ENCODE assay signal across 19 mouse cellular contexts in the genomic region with DNA sequence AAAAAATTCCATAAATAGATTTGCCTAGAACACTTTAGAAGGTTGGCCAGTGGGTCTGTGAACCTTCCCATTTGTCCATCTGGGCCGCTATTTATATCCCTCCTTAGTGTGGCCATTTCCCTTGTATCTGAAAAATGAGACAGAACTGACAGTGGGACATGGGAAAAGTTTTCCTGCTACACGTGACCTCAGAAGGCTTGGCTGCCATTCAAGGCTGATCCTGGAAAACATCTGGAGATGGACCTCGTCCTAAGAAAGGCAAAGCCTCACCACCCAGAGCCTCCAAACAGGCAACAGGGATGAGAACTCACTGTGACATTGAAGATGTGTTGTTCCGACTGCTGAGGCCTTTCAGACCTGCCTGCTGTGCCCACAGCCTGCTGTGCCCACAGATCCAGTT. TPM values are rescaled to one million over a fixed set of nuclear protein-coding genes. Genes with fewer than 3 reads are reported as not detected.
A peak's percentile ranks its signal among the peaks of the same experiment; 100 is the strongest.
DNase-seq lines count a peak whose midpoint lies in the region; ATAC-seq and TF ChIP-seq lines count a peak whose summit lies in the region.
"Had no signal": no experiment of that assay in that cellular context is flagged by ENCODE, and none has a peak within 500 bp of the region (broad histone marks: within the 10 kb centered on the region; RNA-seq: fewer than 3 reads in every experiment).

No protein-coding gene starts in this region.

- WGBS in heart, adult 2 months: 28% methylated on average over 4 of the region's 4 CpGs
- WGBS in heart, embryonic 10.5 days: 66% methylated on average over 4 of the region's 4 CpGs
- whole genome bisulfite sequencing in lung, postnatal 0 days: 50% methylated on average over 4 of the region's 4 CpGs

- no peaks in the 10 kb centered on the region for H3K36me3 ChIP-seq in heart, adult 2 months (ENCODE audit: control insufficient read depth, insufficient read depth, low read length)
- no peaks in the 10 kb centered on the region for H3K36me3 ChIP-seq in heart, embryonic 10.5 days
- no peaks in the 10 kb centered on the region for H3K36me3 ChIP-seq in lung, postnatal 0 days (ENCODE audit: insufficient read depth, low read length)
- H3K36me3 ChIP-seq: embryonic facial prominence, embryonic 15.5 days; hindbrain, embryonic 15.5 days had no signal

- TF ChIP-seq POLR2A in heart, adult 2 months (IDR thresholded peaks at IDR 0.05; ENCODE audit: insufficient read depth, low read depth, low read length): no peak

- peaks cover 8% of the 10 kb centered on the region for H3K4me1 ChIP-seq in heart, adult 2 months (ENCODE audit: control insufficient read depth, insufficient read depth, low read length)
- peaks cover 19% of the 10 kb centered on the region for H3K4me1 ChIP-seq in heart, embryonic 10.5 days
- no peaks in the 10 kb centered on the region for H3K4me1 ChIP-seq in lung, postnatal 0 days (ENCODE audit: insufficient read depth, low read depth, low read length)
- H3K4me1 ChIP-seq: forebrain, embryonic 12.5 days; hindbrain, embryonic 15.5 days; midbrain, embryonic 10.5 days had no signal

- intact Hi-C loops in heart, adult 2 months (cut with DNase I): no loop called here

- H3K9me3 ChIP-seq in heart, embryonic 10.5 days: no peaks in the 10 kb centered on the region
- no peaks in the 10 kb centered on the region for H3K9me3 ChIP-seq in lung, postnatal 0 days (ENCODE audit: low read length)
- H3K9me3 ChIP-seq: embryonic facial prominence, embryonic 15.5 days; forebrain, embryonic 12.5 days; hindbrain, embryonic 15.5 days; midbrain, embryonic 10.5 days had no signal

- no peak overlapping the region for H3K4me2 ChIP-seq in lung, postnatal 0 days (replicated peaks; ENCODE audit: low read depth, low read length)
- H3K4me2 ChIP-seq: embryonic facial prominence, embryonic 15.5 days; forebrain, embryonic 12.5 days; hindbrain, embryonic 15.5 days had no signal

- no peak for ATAC-seq in lung, postnatal 0 days
- ATAC-seq: activated CD4-positive, CD25-positive, alpha-beta regulatory T cell, adult 4 months; CD4-positive, CD25-positive, alpha-beta regulatory T cell, adult 4 months had no signal

- H3K27me3 ChIP-seq in heart, adult 2 months (ENCODE audit: control insufficient read depth, insufficient read depth, low read length): no peaks in the 10 kb centered on the region
- no peaks in the 10 kb centered on the region for H3K27me3 ChIP-seq in heart, embryonic 10.5 days (ENCODE audit: insufficient read depth, poor library complexity, severe bottlenecking)
- no peaks in the 10 kb centered on the region for H3K27me3 ChIP-seq in lung, postnatal 0 days (replicated peaks; ENCODE audit: insufficient read depth, low read length)
- H3K27me3 ChIP-seq: embryonic facial prominence, embryonic 15.5 days; forebrain, embryonic 12.5 days; hindbrain, embryonic 15.5 days had no signal

- H3K27ac ChIP-seq in heart, adult 2 months: peak overlapping the region; percentile 56
- no peak overlapping the region for H3K27ac ChIP-seq in heart, embryonic 10.5 days
- H3K27ac ChIP-seq in lung, postnatal 0 days (ENCODE audit: low read length): no peak overlapping the region
- H3K27ac ChIP-seq: embryonic facial prominence, embryonic 15.5 days; forebrain, embryonic 12.5 days; hindbrain, embryonic 15.5 days; liver, embryonic 14.5 days; midbrain, embryonic 10.5 days had no signal

- TF ChIP-seq EP300 in heart, adult 2 months (IDR thresholded peaks at IDR 0.05; ENCODE audit: insufficient read depth, low read depth, low read length): no peak
- TF ChIP-seq EP300 in lung, postnatal 0 days (IDR thresholded peaks at IDR 0.05): no peak

- no peak for TF ChIP-seq CTCF in heart, adult 2 months (IDR thresholded peaks at IDR 0.05)
- no peak for TF ChIP-seq CTCF in lung, postnatal 0 days (IDR thresholded peaks at IDR 0.05)

- DNase-seq in heart, adult 2 months: peak; percentile 46 to 49
- no peak for DNase-seq in heart, embryonic 10.5 days (ENCODE audit: low spot score)
- DNase-seq in lung, postnatal 0 days (ENCODE audit: low spot score): peak; percentile 22
- DNase-seq in lung, postnatal 4 days: no peak
- peak; percentile 55 to 62 for DNase-seq in heart, adult 9 months (ENCODE audit: low spot score in 2 of 2)
- peak; percentile 16 for DNase-seq in lung, postnatal 14 days
- no peak for DNase-seq in frontal cortex, postnatal 10 days (ENCODE audit: low spot score in 2 of 2)
- no peak for DNase-seq in adrenal gland, adult 2 months
- DNase-seq: cerebellum, adult 11 months; kidney, adult 9 months; left cerebral cortex, postnatal 4 days; right cerebral cortex, postnatal 25 days had no signal

- H3K4me3 ChIP-seq in heart, adult 2 months: no peak overlapping the region
- H3K4me3 ChIP-seq in heart, embryonic 10.5 days: no peak overlapping the region
- H3K4me3 ChIP-seq in lung, postnatal 0 days (ENCODE audit: low read depth, low read length): no peak overlapping the region
- H3K4me3 ChIP-seq: embryonic facial prominence, embryonic 15.5 days; forebrain, embryonic 12.5 days; hindbrain, embryonic 15.5 days; midbrain, embryonic 10.5 days had no signal

- H3K9ac ChIP-seq in heart, adult 2 months (ENCODE audit: low read depth, low read length): no peak overlapping the region
- H3K9ac ChIP-seq in lung, postnatal 0 days (replicated peaks; ENCODE audit: low read depth): no peak overlapping the region
- H3K9ac ChIP-seq: embryonic facial prominence, embryonic 15.5 days; forebrain, embryonic 12.5 days; hindbrain, embryonic 15.5 days; liver, embryonic 14.5 days had no signal

- no peaks in the 10 kb centered on the region for H3K79me2 ChIP-seq in heart, adult 2 months (replicated peaks; ENCODE audit: control insufficient read depth, insufficient read depth, low read length)

RNA-seq across cellular contexts. Expression of a gene that starts 24.0 kb away (rescaled TPM):
- total RNA-seq in heart, adult 2 months (2021): 1 to 10 TPM in 1 of 2 experiments, under 1 TPM in 1; 0.63 to 2.0 TPM
- 1.7 and 1.8 TPM in 2 replicates for polyA plus RNA-seq in heart, adult 2 months (2012; rRNA removed)
- polyA plus RNA-seq in heart, embryonic 10.5 days (2016; fragmentation: Nextera tagmentation; extraction: Ambion mirVana): 0.79 and 1.7 TPM in 2 replicates
- 27.7 and 39.8 TPM in 2 replicates for polyA plus RNA-seq in lung, postnatal 0 days (2015; fragmentation: Nextera tagmentation; extraction: Ambion mirVana)
- 1 to 10 TPM in 1 of 2 experiments, under 1 TPM in 1; 0.55 to 1.0 TPM for total RNA-seq in adrenal gland, adult 2 months (2021)
- polyA plus RNA-seq in adrenal gland, adult 2 months (2012; rRNA removed): 1.8 and 2.5 TPM in 2 replicates
- polyA plus RNA-seq: activated CD4-positive, CD25-positive, alpha-beta regulatory T cell, adult 4 months; CD4-positive, CD25-positive, alpha-beta regulatory T cell, adult 4 months had no signal

RNA-seq across cellular contexts. Expression of a gene that starts 56.4 kb away (rescaled TPM):
- 10 to 100 TPM; 17.1 to 17.6 TPM for total RNA-seq in heart, adult 2 months (2021)
- polyA plus RNA-seq in heart, adult 2 months (2012; rRNA removed): 22.7 and 28.7 TPM in 2 replicates
- 19.2 and 19.6 TPM in 2 replicates for polyA plus RNA-seq in heart, embryonic 10.5 days (2016; fragmentation: Nextera tagmentation; extraction: Ambion mirVana)
- 15.5 and 20.9 TPM in 2 replicates for polyA plus RNA-seq in lung, postnatal 0 days (2015; fragmentation: Nextera tagmentation; extraction: Ambion mirVana)
- 10 to 100 TPM; 13.6 to 21.9 TPM for total RNA-seq in adrenal gland, adult 2 months (2021)
- 8.3 and 9.1 TPM in 2 replicates for polyA plus RNA-seq in adrenal gland, adult 2 months (2012; rRNA removed)

RNA-seq across cellular contexts. Expression of a gene that starts 56.5 kb away (rescaled TPM):
- total RNA-seq in heart, adult 2 months (2021): 10 to 100 TPM; 39.9 to 43.5 TPM
- polyA plus RNA-seq in heart, adult 2 months (2012; rRNA removed): 13.7 and 24.3 TPM in 2 replicates
- 16.6 and 20.3 TPM in 2 replicates for polyA plus RNA-seq in heart, embryonic 10.5 days (2016; fragmentation: Nextera tagmentation; extraction: Ambion mirVana)
- 10.1 and 11.4 TPM in 2 replicates for polyA plus RNA-seq in lung, postnatal 0 days (2015; fragmentation: Nextera tagmentation; extraction: Ambion mirVana)
- total RNA-seq in adrenal gland, adult 2 months (2021): 10 to 100 TPM; 31.0 to 36.3 TPM
- polyA plus RNA-seq in adrenal gland, adult 2 months (2012; rRNA removed): 7.3 and 16.0 TPM in 2 replicates

Comparison
In these comparisons a context has a peak if more than half of its experiments do, and no peak if none do; other contexts are left out.
1. DNase-seq: peak in heart, adult 2 months (2 of 2), lung, postnatal 0 days (single experiment), heart, adult 9 months (2 of 2) and lung, postnatal 14 days (single experiment); none in heart, embryonic 10.5 days (single experiment), lung, postnatal 4 days (0 of 2), frontal cortex, postnatal 10 days (0 of 2) and adrenal gland, adult 2 months (single experiment).